Mouse (Mus musculus) liver, adult 2 months (tissue): ENCODE data around the gene Urgcp. TPM values are rescaled to one million over a fixed set of nuclear protein-coding genes. Genes with fewer than 3 reads are reported as not detected.

Experiments
- DNase-seq: peaks from one replicate; pipeline ENCODE4 v3.0.0-alpha.2; 2011; ENCODE audit warnings: low read depth, low spot score; ENCODE audit errors: extremely low read depth
- H3K27ac ChIP-seq: fragments of 200-500 bp; replicated peaks from 2 replicates; pipeline ENCODE4 v1.5.1; 2012; ENCODE audit warnings: low read depth, mild to moderate bottlenecking, control low read depth, inconsistent platforms, low read length; ENCODE audit not compliant: insufficient read depth
- H3K27me3 ChIP-seq: fragments of 200-500 bp; 2 replicates; pipeline ENCODE4 v1.6.1; 2012; ENCODE audit warnings: mild to moderate bottlenecking, moderate library complexity, low read length, inconsistent platforms; ENCODE audit not compliant: control insufficient read depth, insufficient read depth
- H3K36me3 ChIP-seq: fragments of 200-500 bp; 2 replicates; pipeline ENCODE4 v1.6.1; 2012; ENCODE audit warnings: low read length, inconsistent platforms; ENCODE audit not compliant: control insufficient read depth, insufficient read depth
- H3K4me1 ChIP-seq: fragments of 200-500 bp; 2 replicates; pipeline ENCODE4 v1.6.1; 2011; ENCODE audit warnings: low read length; ENCODE audit not compliant: control insufficient read depth, insufficient read depth
- H3K4me3 ChIP-seq: fragments of 200-500 bp; 2 replicates; pipeline ENCODE4 v1.5.1; 2011; ENCODE audit warnings: low read depth, mild to moderate bottlenecking, control low read depth, low read length, moderate library complexity; ENCODE audit not compliant: insufficient read depth
- H3K79me2 ChIP-seq: fragments of 200-500 bp; 2 replicates; pipeline ENCODE4 v1.6.1; 2012; ENCODE audit warnings: inconsistent platforms, mild to moderate bottlenecking, low read length, moderate library complexity; ENCODE audit not compliant: control insufficient read depth, insufficient read depth
- H3K9ac ChIP-seq: fragments of 200-500 bp; 2 replicates; pipeline ENCODE4 v1.6.1; 2012; ENCODE audit warnings: low read depth, mild to moderate bottlenecking, control low read depth, inconsistent platforms, low read length
- CTCF ChIP-seq: fragments of 200-500 bp; IDR thresholded peaks from 2 replicates; pipeline ENCODE4 v1.5.1; 2011; ENCODE audit warnings: low read depth, low read length, control low read depth
- POLR2A ChIP-seq: fragments of 200-500 bp; IDR thresholded peaks from 2 replicates; pipeline ENCODE4 v1.6.1; 2011; ENCODE audit warnings: low read length, control low read depth; ENCODE audit not compliant: insufficient read depth; ENCODE audit errors: extremely low read depth
- WGBS: fragments of 180-500 bp; shearing (Covaris S2); methylation state at CpG from one replicate; pipeline ENCODE4 v1.1.7; 2018; 5-methylcytosine and 5-hydroxymethylcytosine counted together
- polyA plus RNA-seq: library from polyadenylated mRNA; depleted of rRNA; stranded (reverse); fragments of >200 nt; gene quantifications from 2 replicates; pipeline ENCODE4 v1.2.3, GENCODE M21; 2012
- total RNA-seq: library from RNA; depleted of rRNA; stranded (reverse); fragments of >200 nt; gene quantifications from 2 replicates; pipeline ENCODE4 v1.2.3, GENCODE M21; 2014

Urgcp gene
- total and polyA plus RNA-seq, 2 experiments = 9.5 to 16.8 TPM

DNA sequence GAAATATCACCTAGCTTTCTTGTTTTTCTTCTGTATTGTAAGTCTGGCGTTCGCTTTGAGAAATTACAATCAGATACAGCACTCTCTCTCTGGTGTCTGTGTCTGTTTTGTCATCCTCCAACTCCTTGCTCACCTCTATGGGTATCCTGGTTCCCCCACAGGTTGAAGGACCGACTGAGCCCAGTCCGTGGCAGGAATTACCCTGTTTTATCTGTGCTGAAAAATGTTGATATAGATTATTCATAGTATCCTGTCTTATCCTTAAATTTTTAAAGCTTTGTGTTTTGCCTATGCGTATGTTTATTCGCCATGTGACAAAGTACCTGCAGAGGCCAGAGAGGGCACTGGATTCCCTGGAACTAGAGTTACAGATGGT, 59.2 kb downstream of the Urgcp start:
- no peaks in the 10 kb centered on the region for H3K27me3 ChIP-seq
- no peaks in the 10 kb centered on the region; the same call in 1 of the 2 replicates for H3K36me3 ChIP-seq
- no peak for DNase-seq
- no peak overlapping the region for H3K4me3 ChIP-seq
- H3K4me1 ChIP-seq = peaks cover 14% of the 10 kb centered on the region
- no peak overlapping the region for H3K9ac ChIP-seq
- H3K79me2 ChIP-seq = peaks cover 9% of the 10 kb centered on the region; the same call in 1 of the 2 replicates
- TF ChIP-seq POLR2A (no peak), CTCF (no peak)
- WGBS = 94% methylated on average over 6 of the region's 6 CpGs
- no peak overlapping the region for H3K27ac ChIP-seq

DNA sequence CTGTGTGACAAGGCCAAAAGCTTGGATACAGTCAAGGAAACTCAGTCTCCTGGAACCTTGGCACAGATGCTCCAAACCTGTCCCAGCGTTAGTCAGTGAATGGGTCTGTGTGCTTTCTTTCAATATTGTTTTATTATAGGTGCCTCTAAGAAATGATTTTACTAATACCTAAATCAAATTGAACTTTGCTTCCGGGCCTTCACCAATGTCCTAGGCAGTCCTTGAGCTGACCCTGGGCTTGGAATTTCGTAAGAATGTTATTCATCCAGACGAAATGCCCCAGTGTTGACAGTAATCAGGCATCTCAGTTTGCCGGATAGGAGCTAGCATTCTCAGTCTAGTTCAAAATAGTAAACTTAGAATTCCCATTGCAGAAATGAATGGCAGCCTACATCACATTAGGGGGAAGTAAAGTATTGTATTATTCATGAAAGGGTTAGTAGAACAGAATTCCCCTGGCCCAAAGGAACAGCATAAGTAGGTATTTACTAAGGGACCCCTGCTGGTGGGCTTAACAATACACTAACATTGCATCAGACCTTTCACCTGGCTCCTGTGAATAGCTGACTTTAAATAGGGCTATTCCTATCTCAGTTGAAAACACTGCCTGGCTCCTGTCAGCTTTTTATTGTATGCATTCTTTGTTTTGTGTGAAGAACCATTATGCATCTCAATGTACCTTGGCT, 59.8 kb downstream of the Urgcp start:
- no peak overlapping the region for H3K27ac ChIP-seq
- 26% methylated on average over 5 of the region's 5 CpGs for WGBS
- peak; percentile 63 for DNase-seq

DNA sequence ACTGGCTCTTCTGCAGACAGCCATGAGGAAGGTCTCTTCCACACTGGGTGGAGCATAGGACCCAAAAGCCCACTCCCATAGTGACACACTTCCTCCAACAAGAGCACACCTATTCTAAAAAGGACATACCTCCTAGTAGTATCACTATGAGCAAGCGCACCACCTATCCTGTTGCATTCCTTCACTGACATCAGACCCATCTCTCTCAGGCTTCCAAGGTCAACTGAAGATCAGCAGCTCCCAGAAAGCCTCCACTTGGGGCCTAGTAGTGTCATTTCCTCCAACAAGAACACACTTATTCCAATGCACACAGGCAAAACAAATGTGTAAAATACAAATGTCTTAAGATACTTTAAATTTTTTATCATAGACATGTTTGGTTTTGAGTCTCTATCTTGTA, 60.4 kb downstream of the Urgcp start:
- H3K36me3 ChIP-seq = no peaks in the 10 kb centered on the region; the same call in 1 of the 2 replicates
- H3K4me3 ChIP-seq = no peak overlapping the region
- TF ChIP-seq POLR2A (no peak), CTCF (no peak)

More for the DNA sequence above, 59.8 kb downstream of the Urgcp start:
- no peak for TF ChIP-seq POLR2A
- TF ChIP-seq CTCF = no peak
- Histone ChIP-seq H3K36me3 (no peaks in the 10 kb centered on the region; the same call in 1 of the 2 replicates), H3K27me3 (no peaks in the 10 kb centered on the region), H3K4me3 (no peak overlapping the region), H3K79me2 (peaks cover 9% of the 10 kb centered on the region; the same call in 1 of the 2 replicates), H3K4me1 (peaks cover 14% of the 10 kb centered on the region), H3K9ac (no peak overlapping the region)

DNA sequence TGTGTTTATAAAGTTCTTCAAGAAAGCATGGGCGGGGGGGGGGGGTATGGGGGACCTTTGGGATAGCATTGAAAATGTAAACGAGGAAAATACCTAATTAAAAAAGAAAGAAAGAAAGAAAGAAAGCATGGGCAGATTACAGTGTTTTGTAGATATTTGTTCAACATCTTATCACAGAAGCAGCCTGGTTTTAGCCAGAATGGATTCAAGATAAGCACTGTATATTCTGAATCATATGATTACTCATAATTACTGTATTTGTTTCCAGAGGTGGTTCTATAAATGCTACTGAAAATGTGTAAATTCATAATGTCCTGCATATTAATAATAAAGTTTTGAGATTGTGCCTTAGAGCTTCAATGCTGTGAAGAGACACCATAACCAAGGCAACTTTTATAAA, 60.9 kb downstream of the Urgcp start:
- no peaks in the 10 kb centered on the region; the same call in 1 of the 2 replicates for H3K36me3 ChIP-seq
- H3K4me1 ChIP-seq = peaks cover 9% of the 10 kb centered on the region
- no peak for TF ChIP-seq POLR2A
- no peak for TF ChIP-seq CTCF
- H3K4me3 ChIP-seq = no peak overlapping the region
- no peak for DNase-seq
- peaks cover 3% of the 10 kb centered on the region; the same call in 1 of the 2 replicates for H3K79me2 ChIP-seq
- 61% methylated on average over 2 of the region's 2 CpGs for WGBS
- no peaks in the 10 kb centered on the region for H3K27me3 ChIP-seq
- H3K9ac ChIP-seq = no peak overlapping the region
- no peak overlapping the region for H3K27ac ChIP-seq

More for the DNA sequence above, 60.4 kb downstream of the Urgcp start:
- WGBS = 97% methylated on average over 1 of the region's 1 CpGs
- Histone ChIP-seq H3K79me2 (peaks cover 3% of the 10 kb centered on the region; the same call in 1 of the 2 replicates), H3K4me1 (peaks cover 13% of the 10 kb centered on the region), H3K27me3 (no peaks in the 10 kb centered on the region), H3K9ac (no peak overlapping the region), H3K27ac (no peak overlapping the region)
- no peak for DNase-seq

DNA sequence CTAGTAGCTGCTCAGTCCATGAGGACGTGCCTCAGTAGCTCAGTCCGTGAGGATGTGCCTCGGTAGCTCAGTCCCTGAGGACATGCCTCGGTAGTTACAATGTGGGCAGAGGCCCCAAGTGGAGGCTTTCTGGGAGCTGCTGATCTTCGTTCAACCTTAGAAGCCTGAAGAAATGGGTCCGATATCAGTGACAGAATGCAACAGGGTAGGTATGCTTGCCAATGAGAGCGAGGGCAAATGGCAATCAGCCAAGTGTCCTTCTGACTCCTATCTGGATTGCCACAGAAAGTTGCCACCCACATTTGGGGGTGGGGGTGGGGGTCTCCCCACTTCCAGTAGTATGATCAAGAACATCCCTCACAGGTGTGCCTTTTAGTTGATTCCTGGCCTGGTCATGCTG, 61.4 kb downstream of the Urgcp start:
- Histone ChIP-seq H3K36me3 (no peaks in the 10 kb centered on the region; the same call in 1 of the 2 replicates), H3K4me1 (peaks cover 9% of the 10 kb centered on the region), H3K27me3 (no peaks in the 10 kb centered on the region), H3K27ac (no peak overlapping the region), H3K9ac (no peak overlapping the region), H3K79me2 (peaks cover 2% of the 10 kb centered on the region; the same call in 1 of the 2 replicates), H3K4me3 (no peak overlapping the region)
- DNase-seq = peak; percentile 79
- TF ChIP-seq CTCF (no peak), POLR2A (no peak)
- WGBS = 50% methylated on average over 7 of the region's 7 CpGs

DNA sequence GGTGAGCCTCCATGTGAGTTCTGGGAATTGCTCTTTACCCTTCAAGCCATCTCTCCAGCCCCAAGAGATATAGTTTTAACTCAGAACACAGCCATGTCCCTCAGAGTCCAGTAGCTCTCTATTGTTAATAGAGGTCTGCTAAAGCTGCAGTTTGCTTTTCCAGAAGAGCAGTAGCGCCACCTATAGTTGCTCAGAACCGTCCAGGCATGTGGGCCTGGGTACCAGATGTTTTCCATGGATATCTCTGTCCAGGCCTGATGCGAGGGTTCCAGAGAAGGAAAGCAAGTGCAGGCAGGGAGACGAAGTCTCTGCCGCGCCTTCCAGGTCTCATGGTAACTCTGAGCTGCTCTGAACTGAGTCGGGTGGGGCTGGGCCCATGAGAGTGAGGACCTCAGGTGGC, 70.4 kb downstream of the Urgcp start:
- no peak overlapping the region for H3K9ac ChIP-seq
- H3K36me3 ChIP-seq = no peaks in the 10 kb centered on the region
- no peak overlapping the region for H3K4me3 ChIP-seq
- TF ChIP-seq CTCF = peak; percentile 55; the same call in 1 of the 2 replicates
- no peak for TF ChIP-seq POLR2A
- H3K27me3 ChIP-seq = no peaks in the 10 kb centered on the region
- H3K4me1 ChIP-seq = no peaks in the 10 kb centered on the region
- DNase-seq = peak; percentile 28
- 43% methylated on average over 7 of the region's 7 CpGs for WGBS
- no peak overlapping the region for H3K27ac ChIP-seq
- no peaks in the 10 kb centered on the region for H3K79me2 ChIP-seq
